Mouse (Mus musculus) right cerebral cortex, postnatal 10 days (tissue): ENCODE data around the gene Rab25.

ENCODE experiments used
- DNase-seq, 2 experiments: peaks; one replicate each; pipeline ENCODE4 v3.0.0; 2021; ENCODE audit warnings: low spot score in 2 of 2

Rab25 gene

GRCm38 (mm10) chr3:88566536-88567061 lies 18.5 kb upstream of the Rab25 start:
- DNase-seq = peak in 1 of 2 experiments; percentile 15

- no peak for DNase-seq
Observed at GRCm38 (mm10) chr3:88566116-88566515, 18.0 kb upstream of the Rab25 start.

- no peak for DNase-seq
Observed at GRCm38 (mm10) chr3:88563966-88564365, 15.9 kb upstream of the Rab25 start.

- no peak for DNase-seq
Observed at GRCm38 (mm10) chr3:88563442-88563841, 15.3 kb upstream of the Rab25 start.

GRCm38 (mm10) chr3:88561989-88562388 lies 13.9 kb upstream of the Rab25 start:
- DNase-seq = no peak

GRCm38 (mm10) chr3:88559596-88559995 lies 11.5 kb upstream of the Rab25 start:
- DNase-seq = peak in 1 of 2 experiments; percentile 31

GRCm38 (mm10) chr3:88556616-88557015 lies 8.5 kb upstream of the Rab25 start:
- DNase-seq = peak; percentile 22 to 27

- peak; percentile 24 to 35 for DNase-seq
Observed at GRCm38 (mm10) chr3:88555731-88556130, 7.6 kb upstream of the Rab25 start.

- peak; percentile 21 to 25 for DNase-seq
Observed at GRCm38 (mm10) chr3:88555069-88555605, 7.0 kb upstream of the Rab25 start.

GRCm38 (mm10) chr3:88553880-88554586 lies 5.9 kb upstream of the Rab25 start:
- peak; percentile 64 to 67 for DNase-seq

- DNase-seq = peak; percentile 90
Observed at GRCm38 (mm10) chr3:88553525-88553879, 5.4 kb upstream of the Rab25 start, which contains the start of gene Ubqln4. Gene Ubqln4, plus strand, starts transcription at chr3:88553758.

GRCm38 (mm10) chr3:88552676-88553524 lies 4.8 kb upstream of the Rab25 start, which contains the start of gene Lamtor2:
Gene Lamtor2, minus strand, starts transcription at chr3:88553074.
- peak; percentile 99 for DNase-seq

- DNase-seq = peak in 1 of 2 experiments; percentile 50
Observed at GRCm38 (mm10) chr3:88552082-88552645, 4.1 kb upstream of the Rab25 start.

GRCm38 (mm10) chr3:88551586-88551985 lies 3.5 kb upstream of the Rab25 start:
- DNase-seq = peak in 1 of 2 experiments; percentile 26

- DNase-seq = no peak
Observed at GRCm38 (mm10) chr3:88546674-88547418, 1.3 kb downstream of the Rab25 start.

GRCm38 (mm10) chr3:88544955-88545591 lies 3.0 kb downstream of the Rab25 start:
- DNase-seq = no peak

- DNase-seq = no peak
Observed at GRCm38 (mm10) chr3:88544514-88544913, 3.6 kb downstream of the Rab25 start.

GRCm38 (mm10) chr3:88543651-88544410 lies 4.3 kb downstream of the Rab25 start:
- no peak for DNase-seq

GRCm38 (mm10) chr3:88543174-88543573 lies 4.9 kb downstream of the Rab25 start:
- no peak for DNase-seq

GRCm38 (mm10) chr3:88542486-88542885 lies 5.6 kb downstream of the Rab25 start:
- no peak for DNase-seq
